Mouse (Mus musculus) neural tube, embryonic 13.5 days (tissue): Measurements from ENCODE around the gene Abcc12. TPM values are rescaled to one million over a fixed set of nuclear protein-coding genes. Genes with fewer than 3 reads are reported as not detected.

Source experiments
- ATAC-seq: fragments of 200-750 bp; cut with Nextera tagmentation; 2 replicates; pipeline ENCODE4 v1.8.0; 2017; ENCODE audit warnings: low read depth, mild to moderate bottlenecking, moderate TSS enrichment, moderate library complexity
- H3K27ac ChIP-seq: fragments of 300-500 bp; sonication (generic); replicated peaks from 2 replicates; pipeline ENCODE4 v1.5.1; 2015; ENCODE audit warnings: moderate library complexity, mild to moderate bottlenecking, inconsistent platforms
- H3K27me3 ChIP-seq: fragments of 300-500 bp; sonication (generic); 2 replicates; pipeline ENCODE4 v1.6.1; 2015; ENCODE audit warnings: mild to moderate bottlenecking, inconsistent platforms
- H3K36me3 ChIP-seq: fragments of 300-500 bp; sonication (generic); 2 replicates; pipeline ENCODE4 v1.6.1; 2015; ENCODE audit warnings: mild to moderate bottlenecking, inconsistent platforms
- H3K4me1 ChIP-seq: fragments of 300-500 bp; sonication (generic); replicated peaks from 2 replicates; pipeline ENCODE4 v1.6.1; 2015; ENCODE audit warnings: inconsistent platforms
- H3K4me2 ChIP-seq: fragments of 300-500 bp; sonication (generic); 2 replicates; pipeline ENCODE4 v1.6.1; 2015; ENCODE audit warnings: inconsistent platforms, mild to moderate bottlenecking, moderate library complexity
- H3K4me3 ChIP-seq: fragments of 300-500 bp; sonication (generic); 2 replicates; pipeline ENCODE4 v1.5.1; 2015; ENCODE audit warnings: mild to moderate bottlenecking, inconsistent platforms
- H3K9ac ChIP-seq: fragments of 300-500 bp; sonication (generic); 2 replicates; pipeline ENCODE4 v1.6.1; 2015; ENCODE audit warnings: moderate library complexity, mild to moderate bottlenecking, inconsistent platforms
- H3K9me3 ChIP-seq: fragments of 300-500 bp; sonication (generic); 2 replicates; pipeline ENCODE4 v1.6.1; 2016; ENCODE audit warnings: inconsistent platforms
- WGBS: fragments of 180-500 bp; shearing (Covaris S2); methylation state at CpG from one replicate; pipeline ENCODE4 v1.1.7; 2015; 5-methylcytosine and 5-hydroxymethylcytosine counted together
- microRNA-seq: library from miRNA; unstranded; fragments of <30 nt; microRNA quantifications from one replicate; pipeline ENCODE4, GENCODE M21; 2016
- polyA plus RNA-seq: library from polyadenylated mRNA; unstranded; fragments of >200 nt; fragmentation: Nextera tagmentation; extraction: Ambion mirVana; gene quantifications from 2 replicates; pipeline ENCODE4 v1.2.1, GENCODE M21; 2015

Gene Abcc12
- polyA plus RNA-seq, 1 experiment from 2014 or later, result 0.11 TPM

DNA sequence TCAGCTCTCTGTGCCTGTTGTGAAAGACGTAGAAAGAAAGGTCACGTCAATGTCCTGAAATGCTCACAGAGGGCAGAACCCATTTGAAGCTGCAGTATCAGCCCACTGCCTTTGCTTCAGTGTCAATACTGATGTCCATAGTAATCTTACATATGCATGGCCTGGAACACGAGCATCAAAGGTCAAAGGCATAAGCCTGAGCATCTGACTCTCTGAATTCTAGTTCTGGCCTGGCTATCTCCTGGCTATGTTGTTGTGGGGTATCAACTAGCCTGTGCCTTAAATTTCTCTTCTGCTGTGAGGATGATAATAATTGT, 141.5 kb downstream of the Abcc12 start:
- Histone ChIP-seq H3K27ac (peak overlapping the region; percentile 87), H3K27me3 (0 out of 2 replicates have a peak, but pooled peaks cover 6% of the 10 kb centered on the region), H3K9ac (no peak overlapping the region; the same call in 1 of the 2 replicates), H3K4me1 (peaks cover 35% of the 10 kb centered on the region), H3K4me3 (no peak overlapping the region), H3K36me3 (no peaks in the 10 kb centered on the region), H3K9me3 (no peaks in the 10 kb centered on the region), H3K4me2 (peak overlapping the region; percentile 14; the same call in 1 of the 2 replicates)
- ATAC-seq, result no peak; the same call in 1 of the 2 replicates
- 26% methylated on average over 3 of the region's 3 CpGs for WGBS

DNA sequence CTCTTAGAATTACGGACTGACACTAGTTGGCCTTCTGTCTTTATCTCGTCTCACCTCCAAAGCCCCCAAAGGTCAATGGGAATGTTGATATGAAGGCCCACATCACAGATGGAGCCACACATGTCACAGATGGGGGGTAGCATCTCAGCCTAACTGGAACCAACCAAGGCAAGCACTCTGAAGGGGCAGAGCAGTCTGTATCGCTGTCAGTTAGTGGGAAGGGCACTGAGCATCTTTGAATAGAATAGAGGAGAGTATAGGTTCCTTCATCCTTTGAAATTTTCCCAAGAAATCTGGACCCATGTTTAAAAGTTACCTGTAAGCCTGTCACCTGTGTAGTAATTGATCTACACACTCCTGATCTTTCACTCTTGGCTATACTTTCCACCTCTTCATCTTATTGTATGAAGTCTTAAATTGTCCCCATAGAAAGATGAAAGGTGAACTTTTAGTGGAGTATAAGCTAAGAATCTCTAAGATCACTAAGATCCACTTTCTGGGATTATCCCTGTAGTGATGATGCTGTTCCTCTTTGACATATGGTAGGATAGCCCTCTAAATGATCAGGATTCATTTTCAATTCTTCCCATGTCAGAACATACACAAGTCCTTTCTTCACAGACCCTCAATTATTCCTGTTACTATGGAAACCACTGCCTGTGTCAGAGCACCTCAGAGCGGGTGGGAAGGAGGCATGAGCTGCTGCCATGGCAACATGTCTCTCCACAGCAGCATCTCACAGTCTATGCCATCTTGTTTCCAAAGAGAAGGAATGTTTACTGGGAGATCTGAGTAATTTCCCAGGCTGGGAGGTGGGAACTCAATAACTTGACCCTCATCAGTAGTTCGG, 142.1 kb downstream of the Abcc12 start:
- H3K4me2 ChIP-seq, result peak overlapping the region; percentile 14; the same call in 1 of the 2 replicates
- ATAC-seq, result peak; percentile 99
- H3K4me1 ChIP-seq, result peaks cover 31% of the 10 kb centered on the region
- whole genome bisulfite sequencing, result 42% methylated on average over 5 of the region's 5 CpGs
- H3K36me3 ChIP-seq, result no peaks in the 10 kb centered on the region
- no peak overlapping the region for H3K4me3 ChIP-seq
- H3K27me3 ChIP-seq, result 0 out of 2 replicates have a peak, but pooled peaks cover 6% of the 10 kb centered on the region
- no peak overlapping the region for H3K9ac ChIP-seq
- peak overlapping the region; percentile 87 for H3K27ac ChIP-seq
- no peaks in the 10 kb centered on the region for H3K9me3 ChIP-seq

DNA sequence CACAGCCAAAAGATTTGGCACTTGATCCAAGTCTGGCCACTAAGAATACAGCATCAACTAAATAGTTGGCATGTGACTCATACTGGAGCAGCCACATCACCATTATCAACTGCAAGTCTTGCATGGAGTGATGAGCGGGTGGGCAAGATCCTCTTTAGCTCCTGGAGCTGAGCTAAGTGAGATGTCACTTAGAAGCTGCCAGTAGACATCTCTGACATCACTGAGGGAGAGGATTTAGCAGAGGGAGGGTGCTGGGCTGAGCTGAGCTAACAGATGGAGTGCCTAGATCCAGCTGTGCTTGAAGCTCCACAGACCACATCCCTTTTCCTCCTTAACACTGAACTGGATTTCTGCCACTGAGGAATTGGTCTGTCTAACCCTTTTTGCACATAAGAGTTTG, 143.1 kb downstream of the Abcc12 start:
- 91% methylated on average over 1 of the region's 1 CpGs for WGBS
- H3K27me3 ChIP-seq, result 0 out of 2 replicates have a peak, but pooled peaks cover 6% of the 10 kb centered on the region
- no peak overlapping the region for H3K9ac ChIP-seq
- no peaks in the 10 kb centered on the region for H3K36me3 ChIP-seq
- H3K4me1 ChIP-seq, result peaks cover 30% of the 10 kb centered on the region
- no peak for ATAC-seq
- no peak overlapping the region for H3K4me2 ChIP-seq
- no peaks in the 10 kb centered on the region for H3K9me3 ChIP-seq
- H3K27ac ChIP-seq, result peak overlapping the region; percentile 87
- H3K4me3 ChIP-seq, result no peak overlapping the region

Small RNA genes lying within 50 kb of the gene (microRNA-seq; reads per million reads assigned to microRNA genes)
- not detected for gene Gm44348

Other genes starting within 250 kb of the Abcc12 start
- 100 and 103 TPM in 2 replicates for gene Lonp2, start 43.4 kb upstream of the Abcc12 start, polyA plus RNA-seq
- gene Gm10638, start 165.0 kb upstream of the Abcc12 start, polyA plus RNA-seq, result 7.0 TPM in 2 replicates
- gene Siah1a, start 165.2 kb upstream of the Abcc12 start, polyA plus RNA-seq, result 86.4 and 91.6 TPM in 2 replicates